Mouse (Mus musculus) MEL (cell line): ENCODE results near the gene Rab20. TPM values are rescaled to one million over a fixed set of nuclear protein-coding genes. Genes with fewer than 3 reads are reported as not detected.

Experiments
- DNase-seq: peaks from one replicate; pipeline ENCODE4 v3.0.0; 2011; ENCODE audit warnings: low read depth, low spot score
- H3K27ac ChIP-seq: 2 replicates; pipeline ENCODE4 v1.5.1; 2012; ENCODE audit warnings: low read depth, mild to moderate bottlenecking, control low read depth, low read length, moderate library complexity; ENCODE audit not compliant: control insufficient read depth
- H3K27me3 ChIP-seq, 2 experiments: fragments of 150-350 bp in 1 of 2; sonication (generic) in 1 of 2; 2 replicates each; pipeline ENCODE4 v1.6.1; 2012; ENCODE audit warnings: low read length in 2 of 2, mild to moderate bottlenecking in 2 of 2, improper control_type of control experiment in 1 of 2, moderate library complexity in 1 of 2; ENCODE audit not compliant: insufficient read depth in 2 of 2, control insufficient read depth in 1 of 2
- H3K36me3 ChIP-seq, 2 experiments: 2 replicates each; pipeline ENCODE4 v1.6.1; 2012 to 2014; ENCODE audit warnings: low read length in 2 of 2, improper control_type of control experiment in 1 of 2, inconsistent platforms in 1 of 2, mild to moderate bottlenecking in 1 of 2; ENCODE audit not compliant: insufficient read depth in 2 of 2, control insufficient read depth in 1 of 2
- H3K4me1 ChIP-seq, 2 experiments: fragments of 150-350 bp in 1 of 2; sonication (generic) in 1 of 2; 2 replicates each; pipeline ENCODE4 v1.6.1; 2012; ENCODE audit warnings: low read length in 2 of 2, improper control_type of control experiment in 1 of 2, mild to moderate bottlenecking in 1 of 2; ENCODE audit not compliant: insufficient read depth in 2 of 2, control insufficient read depth in 1 of 2
- H3K4me3 ChIP-seq, 2 experiments: fragments of 150-350 bp in 1 of 2; sonication (generic) in 1 of 2; 2 replicates each; pipeline ENCODE4 v1.5.1; 2012; ENCODE audit warnings: low read depth in 2 of 2, low read length in 2 of 2, mild to moderate bottlenecking in 2 of 2, moderate library complexity in 2 of 2, control low read depth in 1 of 2, improper control_type of control experiment in 1 of 2; ENCODE audit not compliant: control insufficient read depth in 1 of 2, insufficient read depth in 1 of 2
- H3K79me2 ChIP-seq: 2 replicates; pipeline ENCODE4 v1.6.1; 2012; ENCODE audit warnings: mild to moderate bottlenecking, low read length, moderate library complexity; ENCODE audit not compliant: control insufficient read depth, poor library complexity, insufficient read depth
- H3K9ac ChIP-seq: 2 replicates; pipeline ENCODE4 v1.6.1; 2012; ENCODE audit warnings: low read depth, mild to moderate bottlenecking, control low read depth, low read length, moderate library complexity; ENCODE audit not compliant: control insufficient read depth, poor library complexity, severe bottlenecking
- H3K9me3 ChIP-seq: fragments of 150-350 bp; sonication (generic); replicated peaks from 2 replicates; pipeline ENCODE4 v1.6.1; 2012; ENCODE audit warnings: mild to moderate bottlenecking, low read length, improper control_type of control experiment, moderate library complexity; ENCODE audit not compliant: insufficient read depth
- BHLHE40 ChIP-seq: IDR thresholded peaks from 2 replicates; pipeline ENCODE4 v1.6.1; 2012; ENCODE audit warnings: low read depth, mild to moderate bottlenecking, inconsistent platforms, low read length, improper control_type of control experiment, borderline replicate concordance
- CHD2 ChIP-seq: IDR thresholded peaks from 2 replicates; pipeline ENCODE4 v1.6.1; 2011; ENCODE audit warnings: low read length, improper control_type of control experiment
- CTCF ChIP-seq, 3 experiments: IDR thresholded peaks in 2 of 3; conservative IDR thresholded peaks in 1 of 3; 2 replicates each; pipeline ENCODE4 v1.5.1; 2011 to 2012; ENCODE audit warnings: low read length in 3 of 3, low read depth in 2 of 3, mild to moderate bottlenecking in 2 of 3, improper control_type of control experiment in 1 of 3, inconsistent platforms in 1 of 3, mixed read lengths in 1 of 3, moderate library complexity in 1 of 3; ENCODE audit not compliant: control insufficient read depth in 1 of 3, insufficient read depth in 1 of 3, poor library complexity in 1 of 3, severe bottlenecking in 1 of 3
- ELF1 ChIP-seq: IDR thresholded peaks from 2 replicates; pipeline ENCODE4 v1.6.1; 2014; ENCODE audit warnings: low read depth, mild to moderate bottlenecking, inconsistent platforms, low read length, improper control_type of control experiment, moderate library complexity
- EP300 ChIP-seq, 2 experiments: IDR thresholded peaks; 2 replicates each; pipeline ENCODE4 v1.6.1; 2011; ENCODE audit warnings: improper control_type of control experiment in 2 of 2, low read length in 2 of 2, low read depth in 1 of 2, mild to moderate bottlenecking in 1 of 2
- ETS1 ChIP-seq: IDR thresholded peaks from 2 replicates; pipeline ENCODE4 v1.6.1; 2012; ENCODE audit warnings: low read depth, mild to moderate bottlenecking, inconsistent platforms, low read length, improper control_type of control experiment, moderate library complexity
- GABPA ChIP-seq: IDR thresholded peaks from 2 replicates; pipeline ENCODE4 v1.6.1; 2012; ENCODE audit warnings: low read depth, mild to moderate bottlenecking, inconsistent platforms, low read length, improper control_type of control experiment, moderate library complexity
- GATA1 ChIP-seq: IDR thresholded peaks from 2 replicates; pipeline ENCODE4 v1.6.1; 2011; ENCODE audit warnings: low read depth, low read length, improper control_type of control experiment
- HCFC1 ChIP-seq: IDR thresholded peaks from 2 replicates; pipeline ENCODE4 v1.6.1; 2012; ENCODE audit warnings: low read depth, mild to moderate bottlenecking, inconsistent platforms, low read length, improper control_type of control experiment, moderate library complexity
- JUND ChIP-seq: IDR thresholded peaks from 2 replicates; pipeline ENCODE4 v1.6.1; 2011; ENCODE audit warnings: low read depth, mild to moderate bottlenecking, improper control_type of control experiment, low read length
- MAZ ChIP-seq: IDR thresholded peaks from 2 replicates; pipeline ENCODE4 v1.6.1; 2012; ENCODE audit warnings: low read depth, mild to moderate bottlenecking, inconsistent platforms, low read length, improper control_type of control experiment
- MXI1 ChIP-seq: IDR thresholded peaks from 2 replicates; pipeline ENCODE4 v1.6.1; 2011; ENCODE audit warnings: mild to moderate bottlenecking, low read depth, low read length, improper control_type of control experiment
- POLR2AphosphoS5 ChIP-seq: IDR thresholded peaks from 2 replicates; pipeline ENCODE4 v1.6.1; 2012; ENCODE audit warnings: low read depth, borderline replicate concordance, mild to moderate bottlenecking, inconsistent platforms, low read length, moderate library complexity, mixed read lengths
- RAD21 ChIP-seq: IDR thresholded peaks from 2 replicates; pipeline ENCODE4 v1.6.1; 2011; ENCODE audit warnings: mild to moderate bottlenecking, low read depth, low read length, improper control_type of control experiment
- SMC3 ChIP-seq: IDR thresholded peaks from 2 replicates; pipeline ENCODE4 v1.6.1; 2011; ENCODE audit warnings: low read depth, low read length, improper control_type of control experiment
- TAL1 ChIP-seq: IDR thresholded peaks from 2 replicates; pipeline ENCODE4 v1.6.1; 2012; ENCODE audit warnings: mild to moderate bottlenecking, inconsistent platforms, low read length, moderate library complexity, mixed read lengths
- TCF12 ChIP-seq: IDR thresholded peaks from 2 replicates; pipeline ENCODE4 v1.6.1; 2014; ENCODE audit warnings: low read depth, mild to moderate bottlenecking, inconsistent platforms, low read length, improper control_type of control experiment, moderate library complexity
- USF1 ChIP-seq: IDR thresholded peaks from 2 replicates; pipeline ENCODE4 v1.6.1; 2014; ENCODE audit warnings: low read depth, mild to moderate bottlenecking, inconsistent platforms, low read length, improper control_type of control experiment, moderate library complexity
- USF2 ChIP-seq, 2 experiments: IDR thresholded peaks; 2 replicates each; pipeline ENCODE4 v1.6.1; 2011 to 2012; ENCODE audit warnings: improper control_type of control experiment in 2 of 2, low read length in 2 of 2, borderline replicate concordance in 1 of 2, inconsistent platforms in 1 of 2, low read depth in 1 of 2, mild to moderate bottlenecking in 1 of 2; ENCODE audit not compliant: insufficient read depth in 1 of 2
- ZKSCAN1 ChIP-seq: IDR thresholded peaks from 2 replicates; pipeline ENCODE4 v1.6.1; 2012; ENCODE audit warnings: low read depth, mild to moderate bottlenecking, inconsistent platforms, low read length, improper control_type of control experiment, moderate library complexity
- ZMIZ1 ChIP-seq: IDR thresholded peaks from 2 replicates; pipeline ENCODE4 v1.6.1; 2012; ENCODE audit warnings: low read depth, mild to moderate bottlenecking, inconsistent platforms, low read length, improper control_type of control experiment, moderate library complexity
- ZNF384 ChIP-seq: IDR thresholded peaks from 2 replicates; pipeline ENCODE4 v1.6.1; 2012; ENCODE audit warnings: low read depth, mild to moderate bottlenecking, inconsistent platforms, low read length, improper control_type of control experiment
- polyA plus RNA-seq, 2 experiments: library from polyadenylated mRNA; stranded (reverse) in 1 of 2; unstranded in 1 of 2; fragments of >175 nt in 1 of 2; fragments of >200 nt in 1 of 2; gene quantifications; 2 replicates each; pipeline versions ENCODE4 v1.2.1 to v1.2.4; 2012; ENCODE audit warnings: low replicate concordance in 2 of 2, low read depth in 1 of 2; ENCODE audit not compliant: insufficient read length in 2 of 2, insufficient read depth in 1 of 2, missing spikeins in 1 of 2
- total RNA-seq: library from RNA; depleted of rRNA; stranded (reverse); fragments of 300-350 nt; gene quantifications from 2 replicates; pipeline ENCODE4 v1.2.3, GENCODE M21; 2012

Rab20 gene
- total and polyA plus RNA-seq, 3 experiments, result 9.5 to 10.4 TPM; not detected in 1

- Histone ChIP-seq H3K4me3 (no peak overlapping the region), H3K36me3 (no peaks in the 10 kb centered on the region), H3K4me1 (peaks cover 0 to 11% of the 10 kb centered on the region in 2 experiments; a peak in 2 of 4 replicates), H3K27ac (no peak overlapping the region), H3K9me3 (no peaks in the 10 kb centered on the region), H3K27me3 (no peaks in the 10 kb centered on the region), H3K9ac (no peak overlapping the region), H3K79me2 (no peaks in the 10 kb centered on the region)
- TF ChIP-seq CTCF (IDR thresholded peaks at IDR 0.05 in 2 of 3, conservative IDR thresholded peaks at IDR 0.05 in 1 of 3; ENCODE audit: control insufficient read depth in 1 of 3, insufficient read depth in 1 of 3, low read depth in 2 of 3, low read length in 3 of 3, poor library complexity in 1 of 3, severe bottlenecking in 1 of 3), result peak in 1 of 3 experiments; percentile 47; a peak in 3 of 6 replicates
- TF ChIP-seq SMC3, result peak; percentile 29; the same call in 1 of the 2 replicates
- TF ChIP-seq MXI1, result no peak
- TF ChIP-seq RAD21, result peak; percentile 38
- DNase-seq, result peak; percentile 33
These were observed 63.4 kb downstream of the Rab20 start for GRCm38 (mm10) chr8:11415089-11415488.

- Histone ChIP-seq H3K36me3 (no peaks in the 10 kb centered on the region), H3K79me2 (no peaks in the 10 kb centered on the region), H3K4me3 (no peak overlapping the region), H3K27me3 (no peaks in the 10 kb centered on the region), H3K4me1 (peaks cover 0 to 11% of the 10 kb centered on the region in 2 experiments; a peak in 2 of 4 replicates), H3K9me3 (no peaks in the 10 kb centered on the region), H3K27ac (no peak overlapping the region), H3K9ac (no peak overlapping the region)
- TF ChIP-seq TAL1 (peak; percentile 50), EP300 (IDR thresholded peaks at IDR 0.05; ENCODE audit: low read depth in 1 of 2, low read length in 2 of 2) (peak in 1 of 2 experiments; percentile 17; a peak in 1 of 4 replicates), MXI1 (no peak), ELF1 (no peak), USF2 (IDR thresholded peaks at IDR 0.05; ENCODE audit: borderline replicate concordance in 1 of 2, insufficient read depth in 1 of 2, low read depth in 1 of 2, low read length in 2 of 2) (no peak)
- DNase-seq, result peak; percentile 25
These were observed 64.2 kb downstream of the Rab20 start for GRCm38 (mm10) chr8:11414304-11414703.

- Histone ChIP-seq H3K27ac (no peak overlapping the region), H3K9ac (no peak overlapping the region), H3K27me3 (no peaks in the 10 kb centered on the region; a peak in 1 of 4 replicates), H3K79me2 (no peaks in the 10 kb centered on the region), H3K4me1 (peaks cover 0 to 11% of the 10 kb centered on the region in 2 experiments; a peak in 2 of 4 replicates), H3K4me3 (no peak overlapping the region), H3K36me3 (no peaks in the 10 kb centered on the region), H3K9me3 (no peaks in the 10 kb centered on the region)
- TF ChIP-seq BHLHE40, result no peak
- TF ChIP-seq EP300 (IDR thresholded peaks at IDR 0.05; ENCODE audit: low read depth in 1 of 2, low read length in 2 of 2), result no peak
- no peak for TF ChIP-seq RAD21
- TF ChIP-seq CHD2, result no peak
- no peak for TF ChIP-seq TAL1
- TF ChIP-seq USF1, result no peak
- TF ChIP-seq CTCF (IDR thresholded peaks at IDR 0.05 in 2 of 3, conservative IDR thresholded peaks at IDR 0.05 in 1 of 3; ENCODE audit: control insufficient read depth in 1 of 3, insufficient read depth in 1 of 3, low read depth in 2 of 3, low read length in 3 of 3, poor library complexity in 1 of 3, severe bottlenecking in 1 of 3), result no peak
- no peak for TF ChIP-seq MAZ
- no peak for TF ChIP-seq GATA1
- no peak for TF ChIP-seq JUND
- TF ChIP-seq ETS1, result no peak
- TF ChIP-seq ZMIZ1, result no peak
- TF ChIP-seq HCFC1, result no peak
- TF ChIP-seq ZKSCAN1, result no peak
- no peak for TF ChIP-seq TCF12
- no peak for TF ChIP-seq ZNF384
- no peak for TF ChIP-seq GABPA
- no peak for TF ChIP-seq POLR2AphosphoS5
- DNase-seq, result no peak
These were observed 66.1 kb downstream of the Rab20 start for GRCm38 (mm10) chr8:11412450-11412849.
